Mouse (Mus musculus) cortical plate, adult 2 months (tissue): ENCODE data around the gene Sowahc.

ENCODE experiments used
- CTCF ChIP-seq: fragments of 200-500 bp; IDR thresholded peaks from 2 replicates; pipeline ENCODE4 v1.5.1; 2011; ENCODE audit warnings: mild to moderate bottlenecking, control low read depth, low read length; ENCODE audit not compliant: insufficient read depth; ENCODE audit errors: extremely low read depth
- POLR2A ChIP-seq: fragments of 200-500 bp; IDR thresholded peaks from 2 replicates; pipeline ENCODE4 v1.6.1; 2011; ENCODE audit warnings: mild to moderate bottlenecking, low read length, control low read depth; ENCODE audit not compliant: insufficient read depth; ENCODE audit errors: extremely low read depth

DNA sequence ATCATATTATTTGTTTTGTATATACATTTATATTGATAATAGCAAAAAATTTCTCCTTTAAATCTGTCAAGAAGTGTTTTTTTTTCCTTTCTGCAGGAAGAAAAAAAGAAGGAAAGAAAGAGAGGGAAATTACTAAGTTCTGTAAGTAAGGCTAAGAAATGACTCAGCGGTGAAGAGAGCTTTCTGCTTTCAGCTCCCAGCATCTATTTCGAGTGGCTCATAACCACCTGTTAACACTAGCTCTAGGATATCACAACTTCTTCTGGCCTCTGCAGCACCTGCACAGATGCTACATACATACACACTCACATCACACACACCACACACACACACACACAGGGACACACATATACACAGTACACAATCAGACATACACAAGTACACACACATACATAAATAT lies 34.8 kb downstream of the Sowahc start:
- TF ChIP-seq CTCF (no peak), POLR2A (no peak)
